Mouse (Mus musculus) heart, postnatal 0 days (tissue): Measurements from ENCODE around the gene Brat1.

Experiments
- CTCF ChIP-seq: IDR thresholded peaks from 2 replicates; pipeline ENCODE4 v1.5.1; 2016; ENCODE audit warnings: antibody characterized with exemption, control low read depth, low read depth
- EP300 ChIP-seq: IDR thresholded peaks from 2 replicates; pipeline ENCODE4 v1.6.1; 2016; ENCODE audit warnings: antibody characterized with exemption, low read depth

- no peak for TF ChIP-seq CTCF
- TF ChIP-seq EP300: no peak
Observed at GRCm38 (mm10) chr5:140726062-140726839, 21.4 kb downstream of the Brat1 start.
